Mouse (Mus musculus): Measurements from ENCODE around the gene Nfix.

The Nfix gene

DNA sequence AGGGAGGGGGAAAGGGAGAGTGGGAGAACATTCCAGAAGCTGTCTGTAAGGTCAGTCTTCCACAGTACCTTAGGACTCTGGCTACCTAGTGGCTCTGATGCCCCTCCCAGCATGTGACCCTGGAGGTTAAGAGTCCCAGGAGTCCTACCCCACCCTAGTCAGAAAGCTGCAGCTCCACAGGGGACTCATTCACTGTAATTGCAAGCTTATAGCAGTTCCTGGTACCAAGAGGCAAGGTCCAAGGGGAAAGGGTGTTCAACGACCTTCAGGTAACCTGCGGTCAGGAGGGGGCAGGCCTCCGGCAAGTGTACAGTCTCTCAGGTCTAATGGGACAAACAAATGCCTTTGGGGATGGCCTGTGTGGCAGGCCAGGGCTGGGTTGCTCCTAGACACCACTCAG lies 149.9 kb downstream of the Nfix start:
- no peak for DNase-seq (ENCODE audit: low read depth, low spot score)

Data from 3T3-L1 (cell line).